Mouse (Mus musculus): Measurements from ENCODE around the gene Gm21117. TPM values are rescaled to one million over a fixed set of nuclear protein-coding genes. Genes with fewer than 3 reads are reported as not detected.
"Not testable (repeated sequence)": the region's sequence is repeated elsewhere in the genome, so short reads cannot be mapped to it uniquely, and the experiment has no call there.

The Gm21117 gene
- polyA plus RNA-seq (2016; fragmentation: Nextera tagmentation; extraction: Ambion mirVana), result not detected in 2 replicates

DNA sequence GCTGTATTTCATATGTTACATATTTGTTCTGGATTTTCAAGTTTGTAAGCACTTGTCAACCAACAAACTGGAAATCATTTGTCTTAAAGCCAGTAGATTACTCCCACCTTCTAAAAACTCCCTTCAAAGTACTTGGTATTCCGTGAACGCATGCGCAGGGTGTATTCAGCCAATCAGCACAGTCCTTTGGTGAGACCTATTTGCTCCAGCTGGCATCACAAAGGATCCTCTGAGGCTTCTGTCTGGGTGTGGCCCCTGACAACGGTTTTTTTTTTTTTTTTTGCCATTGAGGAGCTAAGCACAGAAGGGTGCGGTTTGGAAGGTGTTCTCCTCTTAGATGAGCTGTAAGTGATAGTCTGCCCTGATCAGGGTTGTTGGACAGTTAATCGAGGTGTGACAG, at the start of gene Gm21117:
Gene Gm21117, plus strand, starts transcription at position 301 of the 400 bp plus-strand sequence.
- not testable (repeated sequence) for H3K27ac ChIP-seq; H3K4me1 ChIP-seq; H3K4me3 ChIP-seq; H3K36me3 ChIP-seq; H3K9me3 ChIP-seq; H3K27me3 ChIP-seq (ENCODE audit: insufficient read depth, poor library complexity, severe bottlenecking); DNase-seq (ENCODE audit: low spot score)
- WGBS, result no CpG with 5 or more reads among the region's 6 CpGs

Data from heart, embryonic 10.5 days (tissue).